Mouse (Mus musculus) adrenal gland, postnatal 10 days (tissue): ENCODE data around the gene Usp18. TPM values are rescaled to one million over a fixed set of nuclear protein-coding genes. Genes with fewer than 3 reads are reported as not detected.

ENCODE experiments used
- DNase-seq: peaks from one replicate; pipeline ENCODE4 v3.0.0; 2021; ENCODE audit warnings: mixed read lengths
- total RNA-seq, 2 experiments: library from RNA; stranded (reverse); gene quantifications; 2 replicates each; pipeline ENCODE4 v1.2.3; 2021

Gene Usp18
- total RNA-seq, 2 experiments from 2014 or later = 1.4 to 1.9 TPM

DNA sequence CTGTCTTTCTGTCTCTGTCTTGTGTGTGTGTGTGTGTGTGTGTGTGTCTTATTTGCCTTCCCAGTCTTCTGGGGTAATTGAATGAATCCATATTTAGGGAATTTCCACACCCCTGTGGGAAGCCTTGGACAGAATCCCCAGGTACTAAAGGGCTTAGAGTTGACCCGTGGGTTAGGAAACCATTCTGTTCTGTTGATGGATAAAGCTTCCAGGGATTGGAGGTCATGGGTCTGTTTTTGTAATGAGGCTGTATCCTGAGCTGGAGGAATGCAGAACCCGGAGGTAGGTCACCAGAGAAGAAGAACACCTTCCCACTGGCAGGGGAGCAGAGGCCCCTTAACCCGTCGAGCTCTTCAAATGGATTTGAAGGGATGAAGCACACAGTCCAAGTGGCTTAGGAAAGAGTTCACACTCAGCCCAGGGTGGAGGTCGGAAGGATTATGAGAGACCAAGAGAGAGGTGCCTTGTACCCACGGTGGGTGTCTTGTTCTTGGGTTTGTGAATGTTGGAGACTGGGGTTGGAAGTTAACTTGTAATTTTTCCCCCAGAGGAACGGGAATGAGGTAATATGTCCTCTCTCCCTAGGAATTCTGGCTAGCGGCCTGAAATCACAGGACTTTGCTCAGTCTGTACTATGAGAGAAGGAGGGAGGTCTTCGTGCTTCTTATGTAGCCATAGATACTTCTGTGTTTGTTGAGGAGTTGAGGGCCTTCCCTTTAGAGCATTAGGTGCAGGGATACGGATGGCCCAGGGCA is 57.9 kb downstream of the Usp18 start:
- DNase-seq = peak; percentile 26

DNA sequence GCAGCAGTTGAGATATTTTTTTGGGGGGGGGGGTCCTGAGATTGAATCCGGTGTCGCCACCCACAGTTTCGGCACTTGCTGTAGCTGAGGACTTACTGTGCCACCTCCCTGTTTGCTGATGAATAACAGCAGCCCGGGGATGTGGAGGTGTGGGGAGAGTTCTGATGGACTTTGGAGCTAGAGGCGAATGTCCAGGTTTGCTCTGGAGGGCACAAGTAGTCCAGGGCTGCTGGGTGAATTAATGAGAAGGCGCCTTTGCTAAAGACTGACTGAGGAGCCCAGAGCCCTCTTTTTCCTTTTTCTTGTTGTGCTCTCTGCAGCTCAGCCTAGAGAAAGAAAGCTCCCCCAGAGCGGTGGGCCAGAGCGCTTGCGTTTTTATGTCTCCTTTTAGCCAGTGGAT is 58.9 kb downstream of the Usp18 start:
- DNase-seq = no peak

GRCm38 (mm10) chr6:121305571-121305970 is 59.9 kb downstream of the Usp18 start:
- DNase-seq = peak; percentile 55

GRCm38 (mm10) chr6:121310984-121311383 is 65.3 kb downstream of the Usp18 start:
- DNase-seq = no peak

DNA sequence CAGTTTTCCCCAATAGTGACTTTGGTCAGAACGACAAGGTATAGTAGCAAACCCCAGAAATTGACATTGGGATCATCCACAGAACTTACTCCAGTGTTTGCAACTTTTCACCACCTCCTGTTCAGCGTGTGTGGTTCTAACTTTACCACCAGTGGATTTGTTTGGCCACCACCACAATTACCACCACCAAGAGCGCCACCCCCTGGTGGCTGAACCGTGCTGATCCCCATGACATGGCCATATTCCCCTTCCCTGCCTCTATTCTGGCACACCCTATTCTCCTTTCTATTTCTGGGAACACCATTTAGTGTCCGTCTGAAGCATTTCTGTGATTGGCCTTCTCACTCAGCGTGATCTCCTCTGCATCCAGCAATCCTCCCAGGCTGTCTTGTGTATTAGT is 73.4 kb downstream of the Usp18 start:
- DNase-seq = no peak

Other genes starting within 250 kb of the Usp18 start
- gene Mical3, start 114.9 kb upstream of the Usp18 start, total RNA-seq = 10 to 100 TPM; 43.0 to 75.5 TPM
- gene Pex26, start 62.2 kb upstream of the Usp18 start, total RNA-seq = 10 to 100 TPM; 10.5 to 11.1 TPM
- gene Tuba8, start 35.2 kb upstream of the Usp18 start, total RNA-seq = 10 to 100 TPM; 11.3 to 19.1 TPM
- 10 to 100 TPM; 11.4 to 27.6 TPM for gene Slc6a13, start 54.3 kb downstream of the Usp18 start, total RNA-seq
- 1 to 10 TPM; 4.0 to 7.0 TPM for gene Slc6a12, start 97.2 kb downstream of the Usp18 start, total RNA-seq
- 1 to 10 TPM; 3.1 to 4.5 TPM for gene Iqsec3, start 227.8 kb downstream of the Usp18 start, total RNA-seq